Mouse (Mus musculus): Measurements from ENCODE around the gene Hps1.

Hps1 gene

DNA sequence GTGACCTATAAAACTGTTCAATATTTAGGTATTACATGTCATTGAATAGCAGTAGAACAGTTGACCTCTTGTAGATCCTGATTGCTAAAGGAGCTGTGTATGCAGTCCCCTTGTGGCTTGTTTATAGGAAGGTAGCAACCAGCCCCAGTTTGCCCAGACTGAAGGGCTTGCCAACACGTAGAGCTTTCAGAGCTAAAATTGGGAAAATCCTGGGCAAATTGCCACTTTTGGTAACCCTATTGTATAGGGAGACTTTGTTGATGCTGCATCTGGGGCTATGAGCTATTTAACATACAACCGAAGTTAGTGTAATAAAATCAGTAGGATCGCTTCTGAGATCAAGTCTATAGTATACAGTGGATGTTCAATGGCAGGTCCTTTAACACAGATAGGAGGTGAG lies 61.7 kb downstream of the Hps1 start:
- no peak for DNase-seq (ENCODE audit: low spot score in 2 of 2)

DNA sequence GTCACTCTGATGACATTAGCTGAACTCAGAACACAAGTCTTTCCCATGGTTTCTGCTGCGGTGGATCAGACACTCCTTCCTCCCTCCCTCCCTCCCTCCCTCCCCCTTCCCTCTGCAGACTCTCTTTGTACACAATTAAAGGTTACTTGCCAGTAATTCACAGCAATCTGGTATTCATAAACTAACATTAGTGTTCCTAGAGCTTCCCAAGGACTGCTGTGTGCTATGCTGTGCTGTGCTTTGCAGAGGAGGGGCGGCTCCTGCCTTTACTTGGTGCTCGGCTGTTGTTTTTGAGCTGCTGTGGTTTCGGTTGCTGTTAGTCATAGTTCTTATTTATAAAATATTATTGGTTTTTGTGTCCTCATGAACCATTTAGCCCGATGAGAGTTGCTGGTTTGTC lies 62.1 kb downstream of the Hps1 start:
- no peak for DNase-seq (ENCODE audit: low spot score in 2 of 2)

- no peak for DNase-seq (ENCODE audit: low spot score in 2 of 2)
Measured at GRCm38 (mm10) chr19:42716507-42716906, 63.3 kb downstream of the Hps1 start.

DNA sequence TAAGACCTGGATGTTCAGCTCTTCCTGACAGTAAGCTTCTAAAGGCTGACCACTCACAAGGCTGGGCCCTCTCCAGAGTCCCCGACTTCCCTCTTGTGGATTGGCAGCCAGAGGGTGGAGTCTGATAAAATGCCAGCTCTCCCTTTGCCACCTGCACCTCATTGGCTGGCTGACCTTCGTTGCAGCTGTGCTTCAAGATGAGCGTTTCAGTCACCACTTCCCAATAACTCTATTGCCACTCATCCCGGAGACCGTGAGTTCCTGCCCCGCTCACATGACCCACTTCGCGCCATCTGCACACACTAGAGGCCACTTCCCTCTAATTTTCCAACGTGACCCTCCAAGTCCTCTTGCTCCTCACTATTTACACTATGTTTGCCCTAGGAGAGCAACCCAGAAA lies 66.0 kb downstream of the Hps1 start:
- no peak for DNase-seq (ENCODE audit: low spot score in 2 of 2)

Measured in spleen, postnatal 14 days (tissue).